Mouse (Mus musculus): ENCODE data around the gene Spns3. TPM values are rescaled to one million over a fixed set of nuclear protein-coding genes. Genes with fewer than 3 reads are reported as not detected.

The Spns3 gene
- polyA plus RNA-seq, 1 experiment from 2014 or later, result 0.75 TPM

DNA sequence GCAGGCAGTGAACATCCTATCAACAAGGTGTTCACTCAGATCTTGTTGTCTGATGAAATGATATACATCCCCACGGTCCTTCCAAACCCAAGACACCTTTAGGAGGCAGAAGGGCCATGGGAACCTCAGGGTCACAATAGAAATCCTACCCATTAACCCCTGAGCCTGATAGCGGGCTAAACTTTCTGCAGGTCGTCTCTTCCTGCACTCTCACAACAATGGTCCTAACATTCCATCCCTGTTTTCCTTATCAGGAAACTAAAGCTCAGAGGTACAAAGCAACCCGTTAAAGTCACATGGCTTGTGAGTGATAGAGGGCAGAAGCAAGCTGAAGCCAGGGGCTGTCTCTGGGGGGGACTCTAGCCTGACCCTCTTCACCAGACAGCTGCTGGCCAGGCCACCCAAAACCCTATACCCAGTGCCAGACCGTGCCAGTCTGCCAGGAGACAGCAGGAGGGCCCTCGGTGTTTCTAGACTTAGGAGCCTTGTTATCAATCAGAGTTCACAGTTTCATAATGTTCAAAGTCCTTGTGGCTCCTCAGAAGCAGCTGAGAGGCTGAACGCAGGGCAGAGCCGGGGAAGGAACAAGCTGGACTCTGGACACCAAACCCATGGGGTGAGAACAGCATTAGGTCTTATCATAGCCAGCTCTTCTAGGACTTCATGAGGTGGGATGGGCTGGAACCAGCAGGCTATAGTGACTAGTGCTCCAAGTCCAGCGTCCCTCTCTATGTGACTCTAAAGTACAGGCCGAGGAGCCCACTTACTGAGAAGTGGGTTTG is 46.1 kb downstream of the Spns3 start:
- DNase-seq (ENCODE audit: low spot score), result peak; percentile 71
- H3K27me3 ChIP-seq (ENCODE audit: control insufficient read depth, insufficient read depth, low read length), result no peaks in the 10 kb centered on the region
- TF ChIP-seq CTCF (IDR thresholded peaks at IDR 0.05; ENCODE audit: low read depth) (no peak), EP300 (optimal IDR thresholded peaks at IDR 0.05) (no peak)
- no peak overlapping the region for H3K4me2 ChIP-seq (replicated peaks; ENCODE audit: low read depth)
- no peak overlapping the region for H3K4me3 ChIP-seq (ENCODE audit: low read depth, low read length)
- H3K4me1 ChIP-seq (replicated peaks; ENCODE audit: control insufficient read depth, insufficient read depth), result no peaks in the 10 kb centered on the region
- ATAC-seq (ENCODE audit: low FRiP score, low TSS enrichment), result peak; percentile 88
- H3K9ac ChIP-seq (ENCODE audit: low read length), result no peak overlapping the region
- 0 out of 2 replicates have a peak overlapping the region, but pooled peaks have one; percentile 31 for H3K27ac ChIP-seq (replicated peaks)
- no peaks in the 10 kb centered on the region for H3K36me3 ChIP-seq (ENCODE audit: control insufficient read depth, insufficient read depth, low read length)
- no peaks in the 10 kb centered on the region for H3K9me3 ChIP-seq (ENCODE audit: control insufficient read depth, low read length)
- WGBS, result 51% methylated on average over 10 of the region's 10 CpGs

DNA sequence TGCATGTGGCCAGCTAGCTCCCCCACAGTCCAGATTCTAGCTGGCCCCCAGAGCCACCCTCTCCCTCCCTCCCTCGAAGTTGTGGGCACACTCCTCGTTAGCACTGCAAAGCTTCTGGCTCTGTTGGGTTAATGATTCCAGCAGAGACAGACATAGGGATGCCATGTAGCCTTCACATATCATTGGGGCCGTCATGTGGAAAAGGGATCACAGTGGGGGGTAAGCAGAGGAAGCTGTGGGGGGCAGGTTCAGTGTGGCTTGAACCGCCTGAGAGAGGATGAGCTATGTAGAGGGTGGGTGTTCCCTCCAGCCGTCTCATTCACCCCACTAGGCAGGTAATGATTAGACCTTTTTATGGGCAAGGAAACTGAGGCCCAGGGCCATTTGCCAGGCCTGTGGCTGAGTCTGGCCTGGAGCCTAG is 46.8 kb downstream of the Spns3 start:
- Histone ChIP-seq H3K4me1 (replicated peaks; ENCODE audit: control insufficient read depth, insufficient read depth) (no peaks in the 10 kb centered on the region), H3K4me3 (ENCODE audit: low read depth, low read length) (no peak overlapping the region), H3K9ac (ENCODE audit: low read length) (no peak overlapping the region), H3K27ac (replicated peaks) (no peak overlapping the region; the same call in 1 of the 2 replicates), H3K36me3 (ENCODE audit: control insufficient read depth, insufficient read depth, low read length) (no peaks in the 10 kb centered on the region), H3K27me3 (ENCODE audit: control insufficient read depth, insufficient read depth, low read length) (no peaks in the 10 kb centered on the region), H3K9me3 (ENCODE audit: control insufficient read depth, low read length) (no peaks in the 10 kb centered on the region), H3K4me2 (replicated peaks; ENCODE audit: low read depth) (no peak overlapping the region)
- WGBS, result 45% methylated on average over 5 of the region's 5 CpGs
- no peak for ATAC-seq (ENCODE audit: low FRiP score, low TSS enrichment)
- TF ChIP-seq CTCF (IDR thresholded peaks at IDR 0.05; ENCODE audit: low read depth) (no peak), EP300 (optimal IDR thresholded peaks at IDR 0.05) (no peak)
- no peak for DNase-seq (ENCODE audit: low spot score)

DNA sequence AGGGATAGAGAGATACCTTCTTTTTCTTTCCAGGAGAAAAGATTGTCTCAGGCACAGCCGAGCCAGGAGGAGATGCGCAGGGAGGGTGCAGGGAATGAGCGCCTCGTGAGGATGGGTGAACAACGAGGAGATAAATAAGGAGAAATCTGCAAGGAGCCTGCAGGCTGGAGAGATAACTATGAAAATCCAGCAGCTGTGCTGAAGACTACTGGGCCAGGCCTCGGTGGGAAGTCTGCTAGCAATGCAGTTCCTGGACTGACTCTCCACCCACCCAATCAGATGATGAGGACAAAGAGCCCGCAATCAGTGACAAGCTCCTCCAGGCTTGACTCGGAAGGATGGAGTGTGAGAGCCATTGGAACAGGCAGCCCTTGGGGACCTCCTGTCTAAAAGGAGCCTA is 48.1 kb downstream of the Spns3 start:
- Histone ChIP-seq H3K4me3 (ENCODE audit: low read depth, low read length) (no peak overlapping the region), H3K36me3 (ENCODE audit: control insufficient read depth, insufficient read depth, low read length) (no peaks in the 10 kb centered on the region), H3K27ac (replicated peaks) (no peak overlapping the region; the same call in 1 of the 2 replicates), H3K9ac (ENCODE audit: low read length) (no peak overlapping the region), H3K4me1 (replicated peaks; ENCODE audit: control insufficient read depth, insufficient read depth) (no peaks in the 10 kb centered on the region), H3K9me3 (ENCODE audit: control insufficient read depth, low read length) (no peaks in the 10 kb centered on the region), H3K4me2 (replicated peaks; ENCODE audit: low read depth) (no peak overlapping the region), H3K27me3 (ENCODE audit: control insufficient read depth, insufficient read depth, low read length) (no peaks in the 10 kb centered on the region)
- ATAC-seq (ENCODE audit: low FRiP score, low TSS enrichment) (no peak), DNase-seq (ENCODE audit: low spot score) (no peak)
- TF ChIP-seq CTCF (IDR thresholded peaks at IDR 0.05; ENCODE audit: low read depth), result no peak
- no peak for TF ChIP-seq EP300 (optimal IDR thresholded peaks at IDR 0.05)
- 38% methylated on average over 8 of the region's 8 CpGs for WGBS

DNA sequence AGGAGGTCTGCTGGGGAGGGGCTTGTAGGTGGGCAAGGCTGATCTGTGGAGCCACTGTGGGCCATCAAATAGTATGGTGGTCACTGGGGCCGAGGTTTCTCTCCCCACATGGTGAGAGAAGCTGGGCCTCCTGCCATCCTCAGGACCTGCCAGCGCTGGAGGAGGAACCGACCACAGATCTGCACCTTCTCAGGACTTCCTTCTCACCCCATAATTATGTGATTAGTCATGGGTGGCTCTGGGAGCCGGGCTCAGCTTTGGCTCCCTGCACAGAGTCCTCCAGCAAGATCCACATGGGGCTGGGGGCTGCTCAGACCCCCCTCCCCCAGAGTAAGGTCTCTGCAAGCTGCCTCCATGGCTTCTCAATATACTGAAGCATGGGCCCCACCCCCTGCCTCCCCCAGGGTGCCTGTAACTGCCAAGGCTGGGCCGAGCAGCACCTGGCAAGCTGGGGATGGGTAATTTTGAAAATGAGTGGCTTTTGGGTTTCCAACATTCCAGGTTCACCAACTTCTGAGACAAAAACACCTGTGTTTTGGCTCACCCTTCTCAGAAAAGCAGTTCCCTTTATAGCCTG is 48.8 kb downstream of the Spns3 start:
- TF ChIP-seq EP300 (optimal IDR thresholded peaks at IDR 0.05), result no peak
- no peak for TF ChIP-seq CTCF (IDR thresholded peaks at IDR 0.05; ENCODE audit: low read depth)
- ATAC-seq (ENCODE audit: low FRiP score, low TSS enrichment), result peak; percentile 33; the same call in 1 of the 2 replicates
- Histone ChIP-seq H3K4me1 (replicated peaks; ENCODE audit: control insufficient read depth, insufficient read depth) (no peaks in the 10 kb centered on the region), H3K27ac (replicated peaks) (no peak overlapping the region), H3K9ac (ENCODE audit: low read length) (no peak overlapping the region), H3K36me3 (ENCODE audit: control insufficient read depth, insufficient read depth, low read length) (no peaks in the 10 kb centered on the region), H3K4me3 (ENCODE audit: low read depth, low read length) (no peak overlapping the region), H3K4me2 (replicated peaks; ENCODE audit: low read depth) (no peak overlapping the region), H3K9me3 (ENCODE audit: control insufficient read depth, low read length) (no peaks in the 10 kb centered on the region), H3K27me3 (ENCODE audit: control insufficient read depth, insufficient read depth, low read length) (no peaks in the 10 kb centered on the region)
- no peak for DNase-seq (ENCODE audit: low spot score)
- 28% methylated on average over 5 of the region's 5 CpGs for WGBS

DNA sequence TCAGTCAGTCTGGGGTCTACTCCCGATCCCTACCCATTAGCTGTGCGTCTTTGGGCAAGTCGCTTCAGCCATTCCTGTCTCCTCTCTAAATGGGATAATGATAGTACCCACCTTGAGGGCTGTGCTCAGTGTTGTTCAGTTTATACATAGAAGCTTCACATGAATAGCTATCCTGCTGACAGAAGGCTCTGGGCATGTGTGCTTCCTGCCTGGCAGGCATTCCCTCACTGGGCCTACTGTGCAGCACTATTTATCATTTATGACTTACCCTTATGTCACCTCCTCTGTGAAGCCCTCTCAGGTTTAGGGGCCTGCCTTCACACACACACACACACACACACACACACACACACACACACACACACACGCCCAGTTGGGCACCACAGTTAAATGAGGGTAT is 50.2 kb downstream of the Spns3 start:
- Histone ChIP-seq H3K9me3 (ENCODE audit: control insufficient read depth, low read length) (no peaks in the 10 kb centered on the region), H3K9ac (ENCODE audit: low read length) (no peak overlapping the region), H3K4me2 (replicated peaks; ENCODE audit: low read depth) (no peak overlapping the region), H3K27ac (replicated peaks) (no peak overlapping the region), H3K36me3 (ENCODE audit: control insufficient read depth, insufficient read depth, low read length) (no peaks in the 10 kb centered on the region), H3K4me3 (ENCODE audit: low read depth, low read length) (no peak overlapping the region), H3K4me1 (replicated peaks; ENCODE audit: control insufficient read depth, insufficient read depth) (no peaks in the 10 kb centered on the region), H3K27me3 (ENCODE audit: control insufficient read depth, insufficient read depth, low read length) (no peaks in the 10 kb centered on the region)
- TF ChIP-seq EP300 (optimal IDR thresholded peaks at IDR 0.05) (no peak), CTCF (IDR thresholded peaks at IDR 0.05; ENCODE audit: low read depth) (no peak)
- DNase-seq (ENCODE audit: low spot score) (no peak), ATAC-seq (ENCODE audit: low FRiP score, low TSS enrichment) (no peak)
- WGBS, result 93% methylated on average over 4 of the region's 4 CpGs

DNA sequence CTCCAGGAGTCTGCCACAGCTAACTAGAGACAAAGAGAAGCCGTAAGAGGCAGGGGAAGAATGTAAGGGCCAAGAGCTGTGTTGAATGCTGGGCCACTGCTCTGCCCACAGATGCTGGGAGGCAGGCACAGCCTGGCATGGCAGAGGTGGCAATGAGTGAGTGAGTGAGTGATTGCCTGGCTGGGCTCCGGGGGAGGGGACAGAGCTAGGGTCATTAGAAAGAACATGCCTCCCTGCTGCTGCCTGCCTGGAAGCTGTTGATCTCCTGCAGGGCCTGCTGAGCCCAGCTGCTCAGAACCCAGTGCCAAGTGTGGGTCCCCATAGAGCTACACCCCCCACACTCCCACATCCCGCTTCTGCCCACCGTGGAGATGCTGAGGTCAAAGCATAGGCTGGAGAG is 52.9 kb downstream of the Spns3 start:
- Histone ChIP-seq H3K4me3 (ENCODE audit: low read depth, low read length) (no peak overlapping the region), H3K4me1 (replicated peaks; ENCODE audit: control insufficient read depth, insufficient read depth) (no peaks in the 10 kb centered on the region), H3K9ac (ENCODE audit: low read length) (no peak overlapping the region), H3K4me2 (replicated peaks; ENCODE audit: low read depth) (no peak overlapping the region), H3K27ac (replicated peaks) (no peak overlapping the region), H3K9me3 (ENCODE audit: control insufficient read depth, low read length) (no peaks in the 10 kb centered on the region), H3K27me3 (ENCODE audit: control insufficient read depth, insufficient read depth, low read length) (no peaks in the 10 kb centered on the region), H3K36me3 (ENCODE audit: control insufficient read depth, insufficient read depth, low read length) (no peaks in the 10 kb centered on the region)
- ATAC-seq (ENCODE audit: low FRiP score, low TSS enrichment) (no peak), DNase-seq (ENCODE audit: low spot score) (no peak)
- WGBS, result 29% methylated on average over 4 of the region's 4 CpGs
- TF ChIP-seq EP300 (optimal IDR thresholded peaks at IDR 0.05) (no peak), CTCF (IDR thresholded peaks at IDR 0.05; ENCODE audit: low read depth) (no peak)
